Mouse (Mus musculus) left cerebral cortex, adult 11 months (tissue): Measurements from ENCODE around the gene Xdh.
"Not testable (repeated sequence)": the region's sequence is repeated elsewhere in the genome, so short reads cannot be mapped to it uniquely, and the experiment has no call there.

Experiments used
- DNase-seq: peaks from one replicate; pipeline ENCODE4 v3.0.0; 2022; ENCODE audit warnings: low spot score

The Xdh gene

DNA sequence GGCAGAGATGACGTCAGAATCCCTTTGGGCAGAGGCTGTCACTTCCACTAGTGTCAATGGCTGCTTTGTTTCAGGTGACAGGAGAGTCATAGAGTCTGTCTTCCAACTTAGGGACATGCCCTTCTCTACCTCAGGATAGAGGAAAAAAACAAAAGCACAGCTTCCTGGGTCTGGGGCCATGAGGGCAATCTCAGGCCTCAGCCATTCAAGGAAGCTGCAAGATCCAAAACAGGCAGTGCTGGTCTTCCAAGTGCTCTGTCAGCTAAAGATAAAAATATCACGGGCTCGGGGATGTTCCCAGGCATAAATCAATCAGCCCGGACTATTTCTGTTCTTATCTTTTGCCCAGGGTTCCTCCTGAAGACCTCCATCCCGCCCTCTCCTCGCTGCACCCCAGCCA is 68.7 kb downstream of the Xdh start:
- DNase-seq, result no peak

DNA sequence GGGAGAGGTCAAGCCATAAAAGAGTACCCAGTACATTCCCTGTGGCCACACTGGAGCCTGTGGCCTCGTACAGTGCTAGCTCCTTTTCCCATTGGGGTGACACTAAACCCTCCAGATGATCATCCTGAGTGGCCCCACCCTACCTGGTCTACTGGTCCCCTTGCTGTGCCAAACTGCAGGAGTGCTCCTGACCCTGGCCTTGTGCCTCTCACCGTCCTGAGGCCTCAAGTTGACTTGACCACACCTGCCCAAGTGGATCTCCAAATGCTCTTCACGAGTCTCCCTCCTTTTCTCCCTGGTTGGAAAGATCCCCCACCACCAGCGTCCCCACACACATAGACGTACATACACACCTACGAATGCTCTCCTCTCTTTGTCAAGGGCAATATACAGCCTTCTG is 69.7 kb downstream of the Xdh start:
- DNase-seq, result no peak

DNA sequence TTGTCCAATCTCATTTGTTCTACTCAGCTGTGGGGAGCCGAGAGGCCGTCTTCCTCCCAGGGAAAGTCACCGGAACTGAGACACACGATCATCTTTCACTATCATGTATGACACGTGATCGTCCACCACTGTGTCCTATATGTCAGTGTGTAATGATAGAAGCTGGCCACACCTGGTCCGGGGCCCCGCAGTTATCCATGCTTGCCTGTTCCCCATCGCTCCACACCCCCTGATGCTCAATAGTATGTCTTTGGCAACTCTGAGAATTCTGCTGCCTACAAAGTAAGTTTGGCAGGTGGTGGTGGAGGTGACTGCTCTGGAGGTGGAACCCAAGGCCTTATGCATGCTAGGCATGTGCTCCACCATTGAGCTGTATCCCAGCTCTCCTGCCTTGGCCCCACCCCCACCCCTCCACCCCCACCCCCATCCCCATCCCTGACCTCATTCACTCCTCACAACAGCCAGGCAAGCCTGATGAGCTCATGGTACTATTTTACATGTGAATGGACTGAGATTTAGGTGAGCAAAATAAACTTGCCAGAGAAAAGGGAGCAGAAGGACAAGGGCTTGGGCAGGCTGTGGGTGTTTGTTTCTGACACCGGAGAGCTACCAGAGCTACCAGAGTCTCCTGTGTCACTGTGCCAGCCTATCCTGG is 70.6 kb downstream of the Xdh start:
- DNase-seq, result no peak

DNA sequence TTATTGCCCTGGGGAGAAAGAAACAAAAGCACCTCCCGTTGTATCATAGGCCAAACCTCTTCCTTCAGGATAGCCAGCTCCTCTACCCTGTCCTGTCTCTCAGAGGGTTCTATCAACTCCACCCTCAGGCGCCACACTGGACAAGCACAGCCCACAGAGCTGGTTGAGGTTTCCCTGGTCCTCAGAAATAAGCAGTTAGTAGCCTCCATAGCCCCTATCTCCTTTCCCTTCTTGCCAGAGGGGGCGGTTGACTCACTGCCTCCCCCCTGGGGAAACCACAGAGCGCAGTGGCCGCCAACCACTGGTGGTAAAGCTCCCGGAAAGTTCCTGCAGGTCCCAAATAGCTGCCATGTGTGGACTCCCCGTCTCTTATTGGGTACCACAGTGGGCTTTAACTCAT is 74.3 kb downstream of the Xdh start:
- no peak for DNase-seq

DNA sequence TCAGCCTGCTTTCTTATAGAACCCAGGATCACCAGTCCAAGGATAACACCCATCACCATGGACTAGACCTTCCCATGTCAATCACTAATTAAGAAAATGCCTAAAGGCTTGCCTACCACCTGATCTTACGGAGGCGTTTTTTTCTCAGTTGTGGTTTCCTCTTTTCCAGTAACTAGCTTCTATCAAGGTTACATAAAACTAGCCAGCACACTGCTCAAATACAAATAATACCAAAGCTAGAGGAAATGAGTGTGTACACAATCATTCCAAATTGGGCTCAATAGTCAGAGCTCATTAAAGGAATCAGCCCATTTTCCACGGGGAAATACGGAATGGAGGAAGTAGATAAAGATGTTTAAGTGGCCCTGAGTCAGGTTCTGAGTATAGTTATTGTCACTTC is 74.7 kb downstream of the Xdh start:
- DNase-seq, result no peak

DNA sequence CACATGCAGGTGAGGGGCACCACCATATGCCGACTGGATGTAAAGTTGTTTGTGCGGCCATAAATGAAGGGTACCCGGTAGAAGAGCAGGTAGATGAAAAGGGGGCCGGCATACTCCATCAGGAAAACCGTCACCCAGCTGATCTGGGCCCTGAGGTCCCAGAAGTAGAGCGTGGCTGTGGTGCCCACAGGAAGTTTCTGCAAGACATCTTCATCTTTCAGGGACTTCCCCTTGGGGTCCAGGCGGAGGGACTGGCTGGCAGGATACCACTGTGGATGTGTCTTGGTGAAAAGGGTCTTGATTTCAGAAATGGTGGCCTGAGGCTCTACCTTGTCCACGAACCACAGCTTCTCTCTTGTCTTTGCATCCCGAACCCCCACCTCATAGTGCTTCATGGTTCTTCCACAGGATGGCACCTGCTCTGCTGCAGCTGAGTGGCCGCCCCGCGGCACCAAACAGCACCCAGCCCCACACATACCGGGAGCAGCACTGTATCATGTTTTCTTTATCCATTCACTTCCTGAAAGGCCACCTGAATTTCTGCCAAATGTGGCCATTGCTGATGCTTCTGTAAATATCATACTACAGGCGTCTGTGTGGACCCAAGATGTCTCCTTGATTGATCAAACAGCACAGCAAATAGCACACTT is 78.9 kb downstream of the Xdh start:
- DNase-seq, result no peak

DNA sequence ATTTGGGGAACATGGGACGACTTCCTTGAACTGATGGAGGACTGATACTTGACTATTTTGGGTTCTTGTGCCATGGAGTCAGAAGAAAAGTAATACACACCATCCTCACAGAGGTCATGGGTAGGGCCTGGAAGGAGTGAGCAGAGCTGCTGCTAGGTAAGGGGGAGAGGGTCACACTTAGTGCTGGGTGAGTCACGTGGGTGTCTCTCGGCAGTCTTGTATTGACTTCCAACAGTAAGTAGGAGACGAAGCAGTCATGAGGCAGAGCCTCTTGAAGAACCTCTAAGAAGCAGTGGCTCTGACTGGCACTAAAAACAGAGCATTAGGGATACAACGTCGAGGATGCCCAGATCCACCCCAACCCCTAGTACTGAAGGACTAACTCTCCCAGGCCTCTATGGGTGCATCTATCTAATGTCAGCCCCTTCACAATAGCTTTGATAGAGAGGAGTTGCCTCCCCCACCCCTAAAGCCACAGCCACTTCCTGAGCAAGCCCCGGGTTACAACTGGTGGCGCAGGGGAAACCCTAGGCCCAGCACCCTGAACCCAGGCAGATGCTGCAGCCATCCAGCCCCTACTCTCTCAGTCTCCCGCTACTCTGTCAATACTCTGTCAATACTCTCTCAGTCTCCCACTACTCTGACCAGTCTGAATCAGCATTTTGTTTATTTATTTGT is 80.8 kb downstream of the Xdh start:
- DNase-seq, result no peak

DNA sequence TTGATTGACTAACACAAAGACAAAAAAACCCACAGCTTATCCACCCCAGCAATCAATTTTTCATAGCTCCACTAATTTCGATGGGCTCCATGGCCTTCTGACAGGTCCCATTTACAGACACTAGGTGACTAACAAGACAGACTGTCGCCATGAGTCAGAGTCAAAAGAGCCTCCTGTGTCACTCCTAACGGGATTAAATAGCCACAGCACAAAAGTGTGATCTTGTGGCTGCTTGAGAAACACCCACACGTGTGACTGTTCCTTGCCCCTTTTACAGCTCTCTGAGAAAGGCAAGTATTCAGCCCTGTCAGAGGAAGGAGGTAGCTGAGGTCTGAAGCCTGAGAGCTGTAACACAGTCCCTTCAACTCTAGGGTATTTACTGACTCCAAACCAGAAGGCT is 96.3 kb downstream of the Xdh start:
- no peak for DNase-seq

DNA sequence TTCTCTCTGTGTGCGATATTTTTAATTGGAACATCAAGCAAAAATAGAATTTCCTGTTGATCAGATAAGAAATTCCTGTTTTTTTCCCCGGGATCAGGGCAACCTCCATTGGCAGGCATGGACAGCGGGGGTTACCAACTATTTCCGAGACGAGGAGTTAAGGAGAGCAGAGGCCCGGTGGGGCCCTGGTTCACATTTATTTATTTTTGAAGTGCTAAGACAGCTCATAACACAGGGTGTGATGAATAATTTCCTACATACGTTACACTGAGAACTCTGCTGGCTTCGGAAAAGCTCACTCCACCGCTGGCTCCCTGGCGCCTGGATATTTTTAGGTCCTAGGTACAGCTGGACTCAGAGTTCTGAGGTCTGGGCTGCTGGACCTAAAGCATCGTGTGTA is 97.0 kb downstream of the Xdh start:
- no peak for DNase-seq

DNA sequence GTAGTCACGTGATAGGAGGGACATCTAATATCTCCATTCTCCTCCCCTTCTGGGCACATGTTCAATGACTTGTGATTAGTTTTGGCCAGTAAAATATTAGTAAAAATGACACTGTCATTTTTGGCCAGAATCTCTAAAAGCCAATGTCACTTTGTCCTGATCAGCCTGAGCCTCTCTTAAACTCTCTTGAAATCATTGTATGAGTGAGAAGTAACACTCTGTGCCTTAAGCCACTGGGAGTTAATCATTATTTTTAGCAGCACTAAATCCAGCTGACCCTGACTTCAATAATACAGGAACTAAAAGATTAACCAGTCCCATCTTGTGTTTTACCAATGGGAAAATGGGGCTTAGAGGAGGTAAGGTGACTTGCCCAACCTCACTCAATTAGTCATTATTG is 102.6 kb downstream of the Xdh start:
- no peak for DNase-seq

DNA sequence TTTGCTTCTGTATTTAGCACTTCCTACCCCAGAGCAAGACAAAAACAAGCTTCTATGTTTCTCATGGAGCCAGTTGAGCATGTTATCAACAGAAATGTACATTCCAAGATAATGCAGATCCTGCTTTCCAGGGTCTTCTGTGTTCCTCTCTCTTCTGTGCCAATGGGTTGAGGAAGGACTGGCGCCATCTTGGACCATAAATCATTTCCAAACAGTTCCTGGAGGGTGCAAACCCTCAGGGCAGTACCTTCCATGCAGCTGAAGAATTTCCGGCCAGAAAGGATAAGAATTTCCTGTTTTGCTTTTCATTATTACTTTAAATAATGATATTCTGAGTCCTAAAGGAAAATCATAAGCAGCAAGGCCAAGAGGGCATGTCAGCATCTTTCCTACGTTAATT is 104.4 kb downstream of the Xdh start:
- no peak for DNase-seq

DNA sequence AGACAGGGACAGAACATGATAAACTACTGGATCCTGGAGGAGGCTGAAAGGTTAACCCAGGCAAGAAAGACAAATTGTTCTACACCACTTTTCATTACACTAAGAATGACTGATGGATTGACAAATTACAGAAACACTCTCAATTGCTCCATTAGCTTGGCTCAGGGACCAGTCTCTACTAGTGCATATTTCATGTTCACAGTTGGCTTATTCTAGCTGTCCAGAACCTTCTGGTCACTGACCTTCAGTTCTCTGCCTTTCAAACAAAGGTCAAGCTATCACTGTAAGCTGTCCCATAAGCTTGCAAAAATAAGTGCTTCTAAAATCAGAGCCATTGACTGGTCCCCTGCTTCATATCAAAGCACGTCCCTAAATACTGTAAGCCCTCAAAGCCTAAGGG is 107.0 kb downstream of the Xdh start:
- no peak for DNase-seq

DNA sequence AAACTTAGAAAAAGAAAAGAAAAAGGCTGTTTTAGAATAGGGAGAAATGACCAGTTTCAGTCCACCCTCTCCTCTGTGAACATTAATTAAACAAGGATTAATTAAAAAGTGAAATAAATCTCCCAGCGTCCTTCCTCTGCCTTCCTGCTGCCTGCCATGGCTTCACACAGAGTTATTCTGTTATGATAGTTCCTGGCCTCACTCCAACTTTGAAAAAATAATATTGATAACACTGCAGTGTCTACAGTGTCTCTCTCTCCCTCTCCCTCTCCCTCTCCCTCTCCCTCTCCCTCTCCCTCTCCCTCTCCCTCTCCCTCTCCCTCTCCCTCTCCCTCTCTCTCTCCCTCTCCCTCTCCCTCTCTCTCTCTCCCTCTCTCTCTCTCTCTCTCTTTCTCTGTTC is 110.1 kb downstream of the Xdh start:
- DNase-seq, result not testable (repeated sequence)

DNA sequence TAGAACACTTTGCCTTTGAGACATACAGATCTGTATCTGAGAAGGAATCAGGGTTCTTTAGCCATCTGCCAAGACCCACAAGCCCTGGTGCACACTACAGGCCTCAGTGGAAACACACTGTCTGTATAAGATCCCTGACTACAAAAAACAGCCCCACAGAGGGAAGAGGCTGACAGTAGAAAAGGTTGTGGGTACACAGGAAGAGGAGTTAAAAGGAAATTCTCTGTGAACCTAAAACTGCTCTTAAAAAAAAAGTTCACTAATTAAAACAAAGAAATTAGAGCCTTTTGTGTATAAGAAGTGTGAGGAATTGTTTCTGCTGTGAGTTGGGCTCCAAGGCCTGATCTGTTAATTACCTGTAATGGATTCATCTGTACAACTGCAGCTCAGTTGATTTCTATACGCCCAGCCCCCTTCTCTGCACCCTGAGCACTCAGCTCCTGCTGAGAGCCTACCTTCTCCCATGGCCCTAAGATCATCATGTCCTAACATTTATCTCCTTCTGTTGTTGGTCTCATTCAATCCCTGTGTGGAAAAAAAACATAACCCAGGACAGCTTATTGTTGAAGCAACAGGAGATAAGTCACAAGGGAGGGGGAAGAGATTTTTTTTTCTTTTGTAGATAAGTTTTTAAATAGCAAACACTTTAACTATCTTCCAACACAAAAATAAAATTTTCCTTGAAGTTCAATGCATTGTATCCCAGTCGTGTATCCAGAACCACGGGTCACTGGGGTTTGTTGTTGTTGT is 110.7 kb downstream of the Xdh start:
- DNase-seq, result no peak

DNA sequence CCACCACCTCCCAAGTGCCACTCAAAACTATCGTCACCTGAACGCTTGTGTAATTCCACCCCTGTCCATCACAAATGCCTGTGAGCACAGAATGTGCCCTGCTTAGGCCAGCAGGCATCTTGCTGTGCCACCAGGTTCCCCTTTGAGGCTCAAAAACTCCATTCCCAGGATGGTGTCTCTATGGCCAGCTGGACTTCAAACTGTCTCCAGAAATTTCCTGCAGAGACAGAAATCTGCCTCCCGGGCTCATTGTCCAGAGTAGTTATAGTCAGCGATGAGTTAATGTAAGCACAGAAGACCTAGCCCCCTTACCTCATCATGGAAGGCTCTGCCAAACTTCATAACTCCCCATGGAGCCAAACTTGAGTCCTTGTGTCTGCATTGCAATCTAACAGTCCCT is 112.8 kb downstream of the Xdh start:
- no peak for DNase-seq

DNA sequence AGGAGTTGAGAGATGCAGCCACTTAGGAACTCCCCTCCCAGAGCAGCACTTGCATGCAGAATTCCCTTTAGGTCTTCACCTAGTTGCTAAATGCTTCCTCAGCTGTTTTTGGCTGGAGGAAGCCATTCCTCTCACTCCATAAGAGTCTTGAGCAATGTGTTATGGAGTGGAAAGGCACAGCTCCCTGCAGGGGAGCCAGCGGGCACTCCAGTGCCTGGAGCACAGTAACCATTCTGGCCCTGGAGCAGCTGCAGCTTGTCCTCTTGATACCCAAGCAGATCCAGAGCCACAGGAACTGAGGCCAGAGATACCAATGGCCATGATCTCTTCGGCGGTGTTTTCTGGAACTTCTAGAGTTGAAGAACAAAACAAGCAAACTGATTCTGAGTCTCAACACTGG is 113.4 kb downstream of the Xdh start:
- DNase-seq, result no peak
